Mouse (Mus musculus) granulocyte monocyte progenitor cell, adult 5-6 weeks (primary cell): Measurements from ENCODE around the gene Tmprss5. TPM values are rescaled to one million over a fixed set of nuclear protein-coding genes. Genes with fewer than 3 reads are reported as not detected.

ENCODE experiments used
- ATAC-seq: replicated peaks from 2 replicates; pipeline ENCODE4 v1.8.0; 2016; ENCODE audit warnings: mild to moderate bottlenecking, moderate TSS enrichment, inconsistent platforms; ENCODE audit not compliant: poor library complexity, severe bottlenecking
- total RNA-seq, 2 experiments: library from RNA; stranded (forward) in 1 of 2; stranded (reverse) in 1 of 2; fragments of 200-712, 200-1000 nt in 1 of 2; fragments of >200 nt in 1 of 2; fragmentation: Nextera tagmentation in 1 of 2; gene quantifications; 2 replicates each; pipeline ENCODE4 v1.2.3; 2014 to 2017

Tmprss5 gene
- total RNA-seq (2014; fragmentation: Nextera tagmentation) (not detected in 2 replicates), total RNA-seq (2017) (not detected in 2 replicates)

DNA sequence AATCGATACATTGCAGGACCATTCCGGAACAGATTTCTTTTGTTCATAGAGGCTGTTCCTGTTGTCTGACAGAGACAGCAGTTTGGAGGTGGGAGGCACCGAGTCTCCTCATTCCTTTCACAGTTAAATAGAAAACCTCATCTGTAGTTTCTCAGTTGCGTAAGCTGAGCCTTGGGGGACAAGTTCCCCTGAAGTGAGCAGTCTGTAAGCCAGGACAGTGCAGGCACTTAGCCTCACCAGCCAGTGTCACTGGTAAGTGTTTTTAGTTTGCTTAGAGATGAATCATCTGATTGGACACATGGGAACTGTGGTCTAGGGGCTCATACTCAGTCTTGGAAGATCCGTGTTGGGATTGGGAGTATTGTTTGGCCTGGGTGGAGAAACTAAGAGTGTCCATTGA lies at the start of gene Tmprss5:
Tmprss5 (plus strand) TSS at position 154 of the 400 bp plus-strand sequence.
- ATAC-seq: peak; percentile 33

DNA sequence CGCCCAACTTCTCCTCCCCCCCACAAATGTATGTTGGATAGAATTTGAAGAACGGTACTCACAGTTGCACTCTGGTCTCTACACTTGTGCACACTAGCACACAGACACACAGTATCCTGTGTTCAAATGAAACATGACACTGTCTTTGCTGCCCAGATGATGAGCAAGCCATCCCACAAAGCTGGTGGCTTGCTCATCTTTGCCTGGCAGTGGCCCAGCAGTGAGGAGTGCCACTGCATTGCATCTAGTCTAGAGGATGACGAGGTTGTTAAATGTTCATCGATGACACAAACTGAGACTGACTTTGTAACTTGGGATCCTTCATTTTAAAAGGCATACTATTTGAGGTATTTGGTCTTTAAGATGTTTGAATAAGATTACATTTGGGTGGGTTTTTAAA lies 46.3 kb upstream of the Tmprss5 start:
- no peak for ATAC-seq

GRCm38 (mm10) chr9:49050901-49051300 lies 30.2 kb upstream of the Tmprss5 start:
- no peak for ATAC-seq

DNA sequence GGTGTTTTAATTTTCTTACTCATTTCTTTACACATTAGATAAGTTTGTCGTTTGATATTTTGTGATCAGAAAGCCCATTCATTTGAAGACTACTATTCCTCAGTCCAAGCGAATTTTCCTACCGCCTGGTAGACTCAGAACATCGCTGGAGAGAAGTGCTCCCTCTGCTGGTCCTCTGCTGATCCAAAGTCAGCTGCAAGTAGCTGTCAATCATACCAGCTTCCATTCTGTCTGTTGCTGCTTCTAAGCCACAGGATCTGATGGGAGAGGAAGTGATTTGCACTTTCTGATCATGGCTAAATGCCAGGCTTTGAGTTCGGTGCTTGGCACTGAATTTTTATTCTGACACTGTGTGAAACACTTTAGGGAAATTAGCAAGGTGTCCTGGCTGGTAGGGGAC lies 29.7 kb upstream of the Tmprss5 start:
- peak; percentile 80 for ATAC-seq

- ATAC-seq: no peak
Observed at GRCm38 (mm10) chr9:49054028-49054427, 27.0 kb upstream of the Tmprss5 start.

GRCm38 (mm10) chr9:49055333-49056205 lies 25.5 kb upstream of the Tmprss5 start, which contains the start of gene Zw10:
Zw10 (plus strand) TSS chr9:49055613.
- peak; percentile 95 for ATAC-seq

GRCm38 (mm10) chr9:49076847-49077246 lies 4.2 kb upstream of the Tmprss5 start:
- ATAC-seq: no peak

GRCm38 (mm10) chr9:49081561-49081960 lies 501 bp downstream of the Tmprss5 start:
- peak; percentile 46 for ATAC-seq

GRCm38 (mm10) chr9:49087317-49087716 lies 6.3 kb downstream of the Tmprss5 start:
- ATAC-seq: no peak

DNA sequence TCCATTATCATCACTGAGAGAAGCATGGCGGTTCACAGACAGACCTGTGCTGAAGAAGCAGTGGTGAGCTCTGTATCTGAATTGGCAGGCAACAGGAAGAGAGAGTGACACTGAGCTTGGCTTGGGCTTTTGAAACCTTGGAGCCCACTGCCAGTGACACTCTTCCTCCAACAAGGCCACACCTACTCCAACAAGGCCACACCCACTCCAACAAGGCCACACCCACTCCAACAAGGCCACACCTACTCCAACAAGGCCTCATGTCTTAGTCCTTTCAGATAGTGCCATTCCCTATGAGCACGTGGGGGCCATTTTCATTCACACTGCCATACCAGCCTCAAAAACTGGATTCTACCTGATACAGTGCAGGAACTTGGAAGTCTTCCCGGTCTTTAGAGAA lies 17.8 kb downstream of the Tmprss5 start:
- no peak for ATAC-seq

DNA sequence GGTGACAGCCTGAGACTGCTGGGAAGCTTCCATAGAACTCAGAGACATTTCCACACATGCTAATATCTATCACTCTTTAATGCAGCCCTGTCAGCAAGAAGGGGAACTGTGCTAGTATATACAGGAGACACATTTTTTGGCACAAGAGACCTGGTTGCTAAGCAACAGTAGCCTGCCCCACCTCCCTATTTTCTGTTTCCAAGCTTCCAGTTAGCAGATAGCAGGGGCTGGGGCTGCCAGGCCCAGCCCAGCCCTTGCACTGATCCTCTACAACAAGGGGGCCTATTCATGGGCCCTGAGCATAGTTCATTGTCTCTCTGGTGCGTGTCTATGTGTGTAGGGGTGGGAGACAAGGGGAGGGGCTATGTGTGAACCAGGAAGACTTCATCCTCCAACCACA lies 21.3 kb downstream of the Tmprss5 start:
- ATAC-seq: no peak

- ATAC-seq: no peak
Observed at GRCm38 (mm10) chr9:49109101-49109500, 28.0 kb downstream of the Tmprss5 start.

DNA sequence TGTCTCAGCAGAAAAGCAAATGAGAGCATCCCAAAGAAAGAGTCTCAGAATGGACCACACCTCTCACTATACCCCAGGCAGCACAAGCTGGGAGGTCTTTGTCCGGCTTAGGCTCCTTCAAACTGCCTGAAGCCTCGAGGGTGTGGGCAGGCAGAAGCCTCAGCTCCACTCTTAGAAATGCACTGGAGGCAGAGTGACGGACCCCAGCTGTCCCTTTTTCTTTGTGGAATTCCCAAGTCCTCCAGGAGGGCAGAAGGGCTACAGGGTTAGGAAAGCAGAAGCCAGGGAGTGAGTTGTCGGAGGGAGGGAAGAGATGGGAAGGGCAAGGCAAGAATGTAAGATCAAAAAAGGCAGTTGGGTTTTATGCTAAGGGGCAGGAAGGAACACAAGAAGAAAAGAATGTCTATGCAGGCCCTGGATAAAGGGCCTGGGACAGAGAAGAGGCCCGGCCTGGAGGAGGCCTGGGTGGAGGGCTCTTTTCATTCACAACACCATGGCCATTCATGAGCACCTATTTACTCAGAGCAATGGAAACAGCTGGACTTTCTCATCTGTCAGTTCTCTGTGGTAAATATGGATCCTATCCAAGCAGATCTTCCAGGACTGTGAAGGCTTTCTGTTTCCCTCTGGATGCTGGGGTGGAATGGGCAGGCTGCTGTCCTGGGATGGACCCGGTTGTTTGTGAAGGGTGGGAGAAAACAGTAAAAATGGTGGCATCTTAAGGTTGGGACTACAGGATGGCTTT lies 29.6 kb downstream of the Tmprss5 start:
- ATAC-seq: no peak

DNA sequence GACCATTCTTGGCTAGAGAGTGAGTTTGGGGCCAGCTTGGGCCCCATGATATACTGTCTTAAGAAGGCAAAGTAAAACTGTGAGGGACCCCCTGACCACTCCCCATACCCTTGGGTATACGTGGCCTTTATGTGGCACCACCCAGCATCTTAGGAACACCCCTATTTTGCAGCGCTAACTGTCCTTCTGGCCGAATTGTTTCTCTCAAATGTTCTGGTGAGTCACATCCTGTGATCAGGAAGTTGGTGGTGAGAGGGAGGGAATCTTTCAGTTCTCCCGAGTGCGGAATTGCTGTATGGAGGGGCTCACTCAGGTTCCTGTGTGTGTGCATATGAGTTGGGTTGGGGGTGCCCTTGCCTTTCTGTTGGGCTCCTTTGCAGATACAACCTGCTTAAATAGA lies 30.2 kb downstream of the Tmprss5 start:
- ATAC-seq: no peak

DNA sequence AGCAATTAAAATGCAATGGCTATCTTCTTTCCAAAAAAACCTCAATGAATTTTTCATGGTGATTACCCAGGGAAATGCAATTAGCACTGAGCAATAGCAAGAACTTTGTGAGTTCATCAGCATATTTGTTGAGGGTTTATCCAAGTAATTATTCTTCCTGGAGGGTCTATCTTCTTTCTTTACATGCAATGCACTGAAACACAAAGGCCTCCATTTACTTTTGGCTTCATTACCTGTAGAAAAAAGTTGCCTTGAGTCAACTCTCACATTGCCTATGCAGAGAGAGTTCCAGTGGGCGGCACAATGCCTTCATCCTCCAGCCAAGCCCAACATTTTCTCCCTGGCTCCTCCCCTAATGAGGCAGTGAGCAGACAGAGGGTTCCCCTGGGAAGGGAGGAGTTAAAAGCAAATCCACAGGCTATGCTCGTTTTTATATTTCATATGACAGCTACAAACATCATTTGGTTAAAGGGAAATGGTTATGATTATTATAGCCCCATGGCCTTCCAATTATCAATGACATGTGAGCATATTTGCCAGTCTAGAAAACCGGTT lies 37.3 kb downstream of the Tmprss5 start:
- no peak for ATAC-seq

DNA sequence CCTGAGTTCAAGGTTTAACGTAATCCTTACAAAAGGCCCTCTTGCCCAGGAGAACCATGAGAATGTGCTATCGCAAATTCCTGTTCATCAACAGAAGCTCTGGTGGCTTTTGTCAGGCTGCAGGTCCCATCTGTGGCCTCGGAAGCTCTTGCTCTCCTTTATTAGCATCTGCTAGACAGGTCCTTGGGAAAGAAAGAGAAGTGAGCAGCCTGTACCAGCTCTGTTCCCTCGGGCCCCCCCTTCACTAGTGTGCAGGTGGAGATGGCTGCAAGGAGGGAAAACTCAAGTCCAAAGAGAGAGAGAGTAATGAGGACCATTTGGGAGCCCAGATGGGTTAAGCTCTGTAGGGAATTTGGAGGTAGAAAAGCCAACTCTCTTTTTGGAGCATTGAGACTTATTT lies 38.7 kb downstream of the Tmprss5 start:
- ATAC-seq: no peak

- no peak for ATAC-seq
Observed at GRCm38 (mm10) chr9:49125706-49126105, 44.6 kb downstream of the Tmprss5 start.

DNA sequence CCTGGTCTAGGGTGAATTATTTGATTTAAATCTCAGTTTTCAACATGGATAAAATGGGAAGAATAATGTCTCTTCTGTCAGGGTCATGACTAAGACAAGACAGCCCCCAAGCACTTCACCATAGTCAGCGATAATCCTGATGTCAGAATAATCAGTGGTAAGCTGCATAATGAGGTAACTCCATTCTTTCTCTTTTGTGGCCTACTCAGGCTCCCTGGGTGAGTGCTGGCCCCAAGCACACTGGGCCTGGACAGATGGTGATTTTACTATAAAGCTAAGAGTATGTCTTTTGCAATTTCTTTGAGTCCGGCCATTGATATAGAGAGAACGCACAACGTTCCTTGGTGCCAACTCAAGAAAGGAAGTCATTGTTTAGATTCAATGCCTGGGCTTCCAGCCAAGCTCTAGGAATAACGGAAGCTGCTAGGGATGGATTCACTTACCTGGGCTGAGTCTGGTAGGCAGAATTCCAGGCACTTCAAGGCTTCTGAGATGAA lies 49.5 kb downstream of the Tmprss5 start:
- ATAC-seq: no peak

- ATAC-seq: no peak
Observed at GRCm38 (mm10) chr9:49143841-49144240, 62.8 kb downstream of the Tmprss5 start.

- no peak for ATAC-seq
Observed at GRCm38 (mm10) chr9:49145776-49146175, 64.7 kb downstream of the Tmprss5 start.

- ATAC-seq: no peak
Observed at GRCm38 (mm10) chr9:49147031-49147430, 66.0 kb downstream of the Tmprss5 start.
